Mouse (Mus musculus) brain, adult 2 months (tissue): Measurements from ENCODE around the gene Lamc3.
A peak's percentile ranks its signal among the peaks of the same experiment; 100 is the strongest.
"Not testable (repeated sequence)": the region's sequence is repeated elsewhere in the genome, so short reads cannot be mapped to it uniquely, and the experiment has no call there.

ENCODE experiments used
- DNase-seq: peaks from one replicate; pipeline ENCODE4 v3.0.0; 2011; ENCODE audit warnings: low read depth, low spot score

The Lamc3 gene

GRCm38 (mm10) chr2:31876446-31876845 lies 10.6 kb upstream of the Lamc3 start:
- DNase-seq: peak; percentile 72

- no peak for DNase-seq
These were observed 8.5 kb upstream of the Lamc3 start for GRCm38 (mm10) chr2:31878610-31879009.

- DNase-seq: no peak
These were observed 6.2 kb upstream of the Lamc3 start for GRCm38 (mm10) chr2:31880868-31881267.

GRCm38 (mm10) chr2:31883061-31883460 lies 4.0 kb upstream of the Lamc3 start:
- DNase-seq: no peak

- peak; percentile 79 for DNase-seq
These were observed 2.3 kb upstream of the Lamc3 start for GRCm38 (mm10) chr2:31884806-31885205.

- no peak for DNase-seq
These were observed 1.8 kb downstream of the Lamc3 start for GRCm38 (mm10) chr2:31888871-31889270.

GRCm38 (mm10) chr2:31891219-31891618 lies 4.1 kb downstream of the Lamc3 start:
- DNase-seq: no peak

GRCm38 (mm10) chr2:31893110-31893669 lies 6.1 kb downstream of the Lamc3 start:
- no peak for DNase-seq

GRCm38 (mm10) chr2:31894221-31894870 lies 7.3 kb downstream of the Lamc3 start:
- DNase-seq: peak; percentile 73

GRCm38 (mm10) chr2:31900932-31901331 lies 13.8 kb downstream of the Lamc3 start:
- no peak for DNase-seq

GRCm38 (mm10) chr2:31901659-31902362 lies 14.7 kb downstream of the Lamc3 start:
- peak; percentile 35 for DNase-seq

GRCm38 (mm10) chr2:31904089-31904488 lies 17.0 kb downstream of the Lamc3 start:
- peak; percentile 5 for DNase-seq

GRCm38 (mm10) chr2:31904622-31905021 lies 17.5 kb downstream of the Lamc3 start:
- DNase-seq: peak; percentile 13

- DNase-seq: peak; percentile 7
These were observed 18.6 kb downstream of the Lamc3 start for GRCm38 (mm10) chr2:31905682-31906081.

- peak; percentile 29 for DNase-seq
These were observed 19.3 kb downstream of the Lamc3 start for GRCm38 (mm10) chr2:31906407-31906806.

GRCm38 (mm10) chr2:31912575-31912974 lies 25.5 kb downstream of the Lamc3 start:
- peak; percentile 38 for DNase-seq

GRCm38 (mm10) chr2:31914213-31914612 lies 27.1 kb downstream of the Lamc3 start:
- DNase-seq: not testable (repeated sequence)

- peak; percentile 87 for DNase-seq
These were observed 28.0 kb downstream of the Lamc3 start for GRCm38 (mm10) chr2:31915112-31915511.

GRCm38 (mm10) chr2:31917636-31918035 lies 30.5 kb downstream of the Lamc3 start:
- peak; percentile 59 for DNase-seq

- DNase-seq: no peak
These were observed 36.6 kb downstream of the Lamc3 start for GRCm38 (mm10) chr2:31923645-31924044.

- DNase-seq: no peak
These were observed 37.7 kb downstream of the Lamc3 start for GRCm38 (mm10) chr2:31924811-31925210.

- no peak for DNase-seq
These were observed 38.8 kb downstream of the Lamc3 start for GRCm38 (mm10) chr2:31925936-31926335.

GRCm38 (mm10) chr2:31929664-31930063 lies 42.6 kb downstream of the Lamc3 start:
- no peak for DNase-seq
